Mouse (Mus musculus) thymus, adult 2 months (tissue): Measurements from ENCODE around the gene Plac1.

Experiments
- CTCF ChIP-seq: fragments of 200-500 bp; IDR thresholded peaks from 2 replicates; pipeline ENCODE4 v1.5.1; 2012; ENCODE audit warnings: mild to moderate bottlenecking, control low read depth, low read length, moderate library complexity, borderline replicate concordance; ENCODE audit not compliant: control insufficient read depth, poor library complexity, insufficient read depth; ENCODE audit errors: extremely low read depth
- POLR2A ChIP-seq: fragments of 200-500 bp; IDR thresholded peaks from 2 replicates; pipeline ENCODE4 v1.6.1; 2012; ENCODE audit warnings: mild to moderate bottlenecking, low read length, control low read depth, moderate library complexity; ENCODE audit not compliant: control insufficient read depth, poor library complexity, insufficient read depth; ENCODE audit errors: extremely low read depth

DNA sequence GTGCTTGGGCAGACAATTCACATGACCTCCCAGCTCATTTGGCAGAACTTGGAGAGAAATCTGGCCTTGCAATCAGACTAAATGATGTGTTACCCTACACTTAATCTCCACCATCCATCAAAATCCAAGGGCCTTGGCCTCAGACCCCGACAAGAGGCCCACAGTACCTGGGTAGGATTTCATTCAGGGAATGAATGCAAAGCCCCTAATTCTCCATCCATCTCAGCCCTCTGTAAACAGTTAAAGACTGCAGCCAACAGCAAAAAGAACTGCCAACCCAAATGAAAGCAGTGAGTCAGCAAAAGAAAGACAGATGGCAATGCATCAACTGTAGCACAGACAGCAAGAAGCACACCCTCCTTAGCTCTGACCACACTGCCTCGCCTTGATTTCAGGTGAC lies 110.4 kb downstream of the Plac1 start:
- TF ChIP-seq CTCF: no peak
- TF ChIP-seq POLR2A: no peak
